Mouse (Mus musculus) spleen, adult 2 months (tissue): ENCODE measurements around the gene Atxn1.

Source experiments
- CTCF ChIP-seq: fragments of 200-500 bp; IDR thresholded peaks from 2 replicates; pipeline ENCODE4 v1.5.1; 2011; ENCODE audit warnings: mild to moderate bottlenecking, inconsistent platforms; ENCODE audit not compliant: insufficient read depth, insufficient read length, insufficient replicate concordance; ENCODE audit errors: extremely low read depth
- POLR2A ChIP-seq: fragments of 200-500 bp; IDR thresholded peaks from 2 replicates; pipeline ENCODE4 v1.6.1; 2011; ENCODE audit warnings: low read depth, low read length, inconsistent platforms

- TF ChIP-seq CTCF, result no peak
- TF ChIP-seq POLR2A, result no peak
Measured at GRCm38 (mm10) chr13:45876939-45877338, 87.9 kb downstream of the Atxn1 start.
